Mouse (Mus musculus) monocyte, adult 59 days (primary cell): ENCODE results near the gene Hist1h2br. TPM values are rescaled to one million over a fixed set of nuclear protein-coding genes. Genes with fewer than 3 reads are reported as not detected.

ENCODE experiments used
- total RNA-seq, 2 experiments: library from RNA; stranded (reverse); gene quantifications; one replicate each; pipeline ENCODE4 v1.2.4; 2023

Hist1h2br gene
- total RNA-seq = 100 to 1,000 TPM; 156 to 160 TPM

GRCm38 (mm10) chr13:21833461-21833860, at the start of gene Hist1h2br, which contains the start of gene Hist1h2ap:
Hist1h2br (plus strand) TSS chr13:21833743.
Hist1h2ap (minus strand) TSS chr13:21833507.

GRCm38 (mm10) chr13:21786899-21787629, 46.5 kb upstream of the Hist1h2br start, which contains the start of the genes Hist1h2an and Hist1h2bp:
Hist1h2an (minus strand) TSS chr13:21787218.
Hist1h2bp (plus strand) TSS chr13:21787461.

GRCm38 (mm10) chr13:21810073-21810472, 23.5 kb upstream of the Hist1h2br start, which contains the start of the genes Hist1h2bq and Hist1h2ao:
Hist1h2bq (minus strand) TSS chr13:21810197.
Hist1h2ao (plus strand) TSS chr13:21810465.

GRCm38 (mm10) chr13:21811539-21811938, 22.0 kb upstream of the Hist1h2br start, which contains the start of gene Hist1h4m:
Hist1h4m (plus strand) TSS chr13:21811746.

GRCm38 (mm10) chr13:21831418-21832394, 1.8 kb upstream of the Hist1h2br start, which contains the start of gene Hist1h4n:
Hist1h4n (minus strand) TSS chr13:21832196.

Other genes starting within 250 kb of the Hist1h2br start
- not detected for gene Olfr1362, start 219.7 kb upstream of the Hist1h2br start, total RNA-seq
- not detected for gene Olfr11, start 191.2 kb upstream of the Hist1h2br start, total RNA-seq
- gene Olfr1361, start 170.4 kb upstream of the Hist1h2br start, total RNA-seq = not detected
- not detected for gene Olfr1360, start 156.3 kb upstream of the Hist1h2br start, total RNA-seq
- gene Olfr1359, start 135.6 kb upstream of the Hist1h2br start, total RNA-seq = not detected
- gene Hist1h2bl, start 117.6 kb upstream of the Hist1h2br start, total RNA-seq = 100 to 1,000 TPM in 1 of 2 experiments, 10 to 100 TPM in 1; 76.3 to 127 TPM
- 10 to 100 TPM; 49.1 to 81.3 TPM for gene Hist1h2ai, start 117.3 kb upstream of the Hist1h2br start, total RNA-seq
- gene Hist1h3h, start 116.1 kb upstream of the Hist1h2br start, total RNA-seq = 100 to 1,000 TPM; 116 to 129 TPM
- gene Hist1h2bm, start 111.7 kb upstream of the Hist1h2br start, total RNA-seq = 10 to 100 TPM in 1 of 2 experiments, 1 to 10 TPM in 1; 9.8 to 11.6 TPM
- 10 to 100 TPM; 15.5 to 16.5 TPM for gene Hist1h4j, start 98.7 kb upstream of the Hist1h2br start, total RNA-seq
- gene Hist1h4k, start 83.2 kb upstream of the Hist1h2br start, total RNA-seq = 100 to 1,000 TPM; 368 to 459 TPM
- 10 to 100 TPM; 38.3 to 45.1 TPM for gene Hist1h2ak, start 79.9 kb upstream of the Hist1h2br start, total RNA-seq
- gene Hist1h2bn, start 79.6 kb upstream of the Hist1h2br start, total RNA-seq = 100 to 1,000 TPM in 1 of 2 experiments, 10 to 100 TPM in 1; 96.0 to 110 TPM
- 100 to 1,000 TPM in 1 of 2 experiments, 10 to 100 TPM in 1; 97.5 to 117 TPM for gene Hist1h1b, start 53.1 kb upstream of the Hist1h2br start, total RNA-seq
- gene Hist1h3i, start 50.4 kb upstream of the Hist1h2br start, total RNA-seq = 100 to 1,000 TPM; 136 to 153 TPM
- 10 to 100 TPM; 24.1 to 24.2 TPM for gene Hist1h2an, start 46.5 kb upstream of the Hist1h2br start, total RNA-seq
- gene Hist1h2bp, start 46.3 kb upstream of the Hist1h2br start, total RNA-seq = 10 to 100 TPM; 19.4 to 40.1 TPM
- 100 to 1,000 TPM; 150 to 156 TPM for gene Hist1h2bq, start 23.5 kb upstream of the Hist1h2br start, total RNA-seq
- gene Hist1h2ao, start 23.3 kb upstream of the Hist1h2br start, total RNA-seq = 100 to 1,000 TPM; 303 to 332 TPM
- gene Hist1h4m, start 22.0 kb upstream of the Hist1h2br start, total RNA-seq = 100 to 1,000 TPM; 127 to 412 TPM
- 100 to 1,000 TPM in 1 of 2 experiments, 10 to 100 TPM in 1; 44.0 to 264 TPM for gene Hist1h4n, start 1.5 kb upstream of the Hist1h2br start, total RNA-seq
- 10 to 100 TPM; 29.1 to 43.8 TPM for gene Hist1h2ap, start 236 bp upstream of the Hist1h2br start, total RNA-seq
- gene Zfp184, start 111.4 kb downstream of the Hist1h2br start, total RNA-seq = under 1 TPM; 0.37 to 0.85 TPM
- gene Pom121l2, start 147.5 kb downstream of the Hist1h2br start, total RNA-seq = not detected
- gene Prss16, start 176.0 kb downstream of the Hist1h2br start, total RNA-seq = not detected
- 10 to 100 TPM in 1 of 2 experiments, 1 to 10 TPM in 1; 6.2 to 21.1 TPM for gene Hist1h2ah, start 201.8 kb downstream of the Hist1h2br start, total RNA-seq
- gene Hist1h2bk, start 202.1 kb downstream of the Hist1h2br start, total RNA-seq = 10 to 100 TPM; 41.1 to 44.2 TPM
- 100 to 1,000 TPM in 1 of 2 experiments, 10 to 100 TPM in 1; 97.7 to 127 TPM for gene Hist1h4i, start 207.6 kb downstream of the Hist1h2br start, total RNA-seq
- gene Hist1h2ag, start 209.2 kb downstream of the Hist1h2br start, total RNA-seq = 10 to 100 TPM; 48.0 to 57.6 TPM
- 10 to 100 TPM; 87.4 to 91.5 TPM for gene Hist1h2bj, start 209.5 kb downstream of the Hist1h2br start, total RNA-seq